Mouse (Mus musculus): ENCODE data around the gene Treml2.

The Treml2 gene

GRCm38 (mm10) chr17:48299203-48299602 is at the start of gene Treml2:
Treml2 (plus strand) TSS chr17:48299498.
- no peak for DNase-seq (ENCODE audit: low spot score)

DNA sequence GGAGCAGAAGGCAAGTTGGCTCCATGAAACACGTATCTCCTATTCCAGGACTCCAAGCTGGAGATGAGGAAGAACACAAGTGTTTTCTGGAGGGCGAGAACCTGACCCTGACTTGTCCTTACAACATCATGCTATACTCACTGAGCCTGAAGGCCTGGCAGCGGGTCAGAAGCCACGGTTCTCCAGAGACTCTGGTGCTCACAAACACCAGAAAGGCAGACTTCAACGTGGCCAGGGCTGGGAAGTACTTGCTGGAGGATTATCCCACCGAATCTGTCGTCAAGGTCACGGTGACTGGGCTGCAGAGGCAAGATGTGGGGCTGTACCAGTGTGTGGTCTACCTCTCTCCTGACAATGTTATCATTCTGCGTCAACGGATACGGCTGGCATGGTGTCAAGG is 49.8 kb upstream of the Treml2 start:
- no peak for DNase-seq (ENCODE audit: low spot score)

GRCm38 (mm10) chr17:48250631-48251030 is 48.7 kb upstream of the Treml2 start:
- no peak for DNase-seq (ENCODE audit: low spot score)

GRCm38 (mm10) chr17:48256575-48256974 is 42.7 kb upstream of the Treml2 start:
- no peak for DNase-seq (ENCODE audit: low spot score)

GRCm38 (mm10) chr17:48261868-48262267 is 37.4 kb upstream of the Treml2 start:
- DNase-seq (ENCODE audit: low spot score), result no peak

DNA sequence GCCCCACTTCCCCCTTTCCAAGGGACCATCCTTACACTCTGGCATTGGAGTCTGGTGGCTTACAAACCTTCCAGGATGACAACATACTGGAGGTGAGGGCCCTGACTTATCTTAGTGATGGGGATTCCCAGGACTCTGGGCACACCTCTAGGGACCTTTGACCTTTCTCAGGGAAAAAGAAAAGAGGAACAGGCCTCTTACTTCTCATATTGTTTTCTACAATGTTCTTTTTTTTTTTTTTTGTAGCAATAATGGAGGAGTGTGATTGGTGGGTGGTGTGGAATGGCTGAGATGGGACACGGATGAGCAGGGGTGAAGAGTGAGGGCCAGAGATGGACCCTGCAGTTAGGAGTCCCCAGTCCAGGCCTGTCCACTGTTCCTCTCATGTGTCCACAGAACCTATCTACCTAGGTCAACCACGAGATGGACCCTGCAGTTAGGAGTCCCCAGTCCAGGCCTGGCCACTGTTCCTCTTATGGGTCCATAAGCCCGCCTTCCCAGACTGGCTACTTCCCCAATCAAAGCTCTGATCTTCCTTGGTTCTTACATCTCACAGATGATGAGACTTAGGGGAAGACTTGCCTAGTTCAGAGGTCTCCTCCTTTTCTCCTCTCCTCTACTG is 35.4 kb upstream of the Treml2 start, which contains the start of gene Treml4:
Gene Treml4, plus strand, starts transcription at position 555 of the 622 bp plus-strand sequence.
- DNase-seq (ENCODE audit: low spot score), result no peak

DNA sequence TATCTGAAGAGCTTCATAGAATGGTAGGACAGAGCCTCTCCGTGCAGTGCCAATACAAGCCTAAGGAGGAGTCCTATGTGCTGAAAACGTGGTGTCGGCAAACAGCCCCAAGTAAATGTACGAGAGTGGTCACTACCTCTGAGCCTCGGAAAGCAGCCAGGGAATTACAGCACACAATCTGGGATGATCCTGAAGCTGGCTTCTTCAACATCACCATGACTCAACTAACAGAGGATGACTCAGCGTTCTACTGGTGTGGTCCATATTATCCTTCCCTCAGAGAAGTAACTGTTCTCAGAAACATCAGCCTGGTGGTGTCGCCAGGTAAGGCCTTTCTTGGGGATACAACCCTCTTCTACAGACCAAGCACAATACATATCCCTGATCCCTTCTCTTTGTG is 34.6 kb upstream of the Treml2 start:
- DNase-seq (ENCODE audit: low spot score), result no peak

- no peak for DNase-seq (ENCODE audit: low spot score)
These were observed 33.2 kb upstream of the Treml2 start for GRCm38 (mm10) chr17:48266138-48266537.

- no peak for DNase-seq (ENCODE audit: low spot score)
These were observed 32.5 kb upstream of the Treml2 start for GRCm38 (mm10) chr17:48266610-48267304.

- DNase-seq (ENCODE audit: low spot score), result no peak
These were observed 31.7 kb upstream of the Treml2 start for GRCm38 (mm10) chr17:48267591-48267990.

GRCm38 (mm10) chr17:48268276-48268675 is 31.0 kb upstream of the Treml2 start:
- no peak for DNase-seq (ENCODE audit: low spot score)

- DNase-seq (ENCODE audit: low spot score), result no peak
These were observed 29.5 kb upstream of the Treml2 start for GRCm38 (mm10) chr17:48269833-48270232.

- peak; percentile 62 for DNase-seq (ENCODE audit: low spot score)
These were observed 27.1 kb upstream of the Treml2 start for GRCm38 (mm10) chr17:48272158-48272557.

DNA sequence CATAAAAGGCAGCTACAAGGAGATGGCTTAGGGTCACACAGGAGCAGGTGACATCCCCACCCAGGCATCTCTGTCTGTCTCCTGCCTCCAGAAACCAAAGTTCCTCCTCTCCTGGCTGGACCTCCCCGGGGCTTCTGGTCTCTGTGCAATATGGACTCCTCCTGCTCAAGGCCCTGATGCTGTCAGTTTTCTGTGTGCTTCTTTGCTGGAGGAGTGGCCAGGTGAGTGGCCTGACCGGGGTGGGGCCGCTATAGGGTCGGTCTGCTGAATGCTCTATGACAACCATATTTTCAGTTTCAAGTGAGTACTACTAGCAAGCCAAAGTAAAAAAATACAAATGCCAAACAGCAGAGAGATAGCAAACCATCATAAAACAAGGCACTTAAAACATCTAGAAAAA is 26.7 kb upstream of the Treml2 start:
- DNase-seq (ENCODE audit: low spot score), result no peak

GRCm38 (mm10) chr17:48274098-48274497 is 25.2 kb upstream of the Treml2 start:
- DNase-seq (ENCODE audit: low spot score), result no peak

- DNase-seq (ENCODE audit: low spot score), result peak; percentile 72
These were observed 24.4 kb upstream of the Treml2 start for GRCm38 (mm10) chr17:48274885-48275284.

DNA sequence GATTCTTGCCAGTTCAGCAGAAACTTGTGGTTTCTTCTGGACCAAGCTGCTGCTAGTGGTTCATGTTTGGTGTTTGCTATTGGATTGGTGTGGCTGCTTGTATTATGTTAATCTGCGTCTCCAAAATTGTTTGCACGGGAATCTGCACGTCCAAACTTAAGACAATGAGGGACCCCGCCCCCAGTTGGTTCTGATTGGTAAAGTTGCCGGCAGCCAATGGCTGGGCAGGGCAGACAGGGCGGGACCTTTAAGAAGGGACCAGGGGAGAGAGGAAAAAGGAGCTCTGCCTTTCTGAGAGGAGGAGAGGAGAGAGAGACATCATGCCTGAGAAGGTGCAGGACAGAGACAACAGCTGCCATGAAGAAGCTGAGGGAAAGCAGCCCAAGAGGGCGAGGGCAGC is 23.6 kb upstream of the Treml2 start:
- DNase-seq (ENCODE audit: low spot score), result no peak

DNA sequence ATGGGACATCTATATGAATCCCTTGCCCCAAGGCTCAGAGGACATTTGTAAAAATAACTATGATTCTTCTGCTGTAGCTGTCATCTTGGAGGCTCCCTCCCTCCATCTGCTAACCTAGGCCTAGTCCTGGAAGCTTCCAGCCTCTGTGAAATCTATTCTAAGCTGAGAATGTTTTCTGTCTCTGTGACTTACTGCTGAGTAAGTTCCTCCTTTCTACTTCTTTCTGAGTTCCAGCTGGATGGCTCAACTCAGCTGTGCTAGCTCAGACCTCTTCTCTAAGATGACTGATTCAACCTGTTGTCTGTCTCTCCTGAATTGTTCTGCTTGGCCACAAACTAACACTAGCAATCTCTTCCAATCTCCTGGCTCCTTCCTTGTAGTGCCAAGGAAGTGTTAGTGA is 20.9 kb upstream of the Treml2 start:
- no peak for DNase-seq (ENCODE audit: low spot score)

DNA sequence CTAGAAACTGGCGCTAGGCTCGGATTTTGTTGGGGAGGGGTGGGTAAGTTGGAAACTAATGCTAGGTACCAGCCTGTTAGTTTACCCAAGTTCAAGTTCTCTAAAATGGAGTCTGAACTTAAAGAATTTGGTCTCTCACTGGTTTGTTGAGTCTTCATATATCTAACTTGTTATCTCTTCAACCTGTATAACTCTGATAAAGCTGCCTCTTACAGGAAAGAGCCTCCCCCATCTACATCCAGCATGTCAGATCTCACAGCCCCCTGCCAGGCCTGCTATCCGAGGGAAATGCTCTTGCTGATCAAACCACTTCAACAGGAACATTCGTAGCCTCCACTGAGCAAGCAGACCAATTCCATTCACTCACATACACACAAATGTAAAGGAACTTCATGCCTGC is 20.3 kb upstream of the Treml2 start:
- no peak for DNase-seq (ENCODE audit: low spot score)

DNA sequence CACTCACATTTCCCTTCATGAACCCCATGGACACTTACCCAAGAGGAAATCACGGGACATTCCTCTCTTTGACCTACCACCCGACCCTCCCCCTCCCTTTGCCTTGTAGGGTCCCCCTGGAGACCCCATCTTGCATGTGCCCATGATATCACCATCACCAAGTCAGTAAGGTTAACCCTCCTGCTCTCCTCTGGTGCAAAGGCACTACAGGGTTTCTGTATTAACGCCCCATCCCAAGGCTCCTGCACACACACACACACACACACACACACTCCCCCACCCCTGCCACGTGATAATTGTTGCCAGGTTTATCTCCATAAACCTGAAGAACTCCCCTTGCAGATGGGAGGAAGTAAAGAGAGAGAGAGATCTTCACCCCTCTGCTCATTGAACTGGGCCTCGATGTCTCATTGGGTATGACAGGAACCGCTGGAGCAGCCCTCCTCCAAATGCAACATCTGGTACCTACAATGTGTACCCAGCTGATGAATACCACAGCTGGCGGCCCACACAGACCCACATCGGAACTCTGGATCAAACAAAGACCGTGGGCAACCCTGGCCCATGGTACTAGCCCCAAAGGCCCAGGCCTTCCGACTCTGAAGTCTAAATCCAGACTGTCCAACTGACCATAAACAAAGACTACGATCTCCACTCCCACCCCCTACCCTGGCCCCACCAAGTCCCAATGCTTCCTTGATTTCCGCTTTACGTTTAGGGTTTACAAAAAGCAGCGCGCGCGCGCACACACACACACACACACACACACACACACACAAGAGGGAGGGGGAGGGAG is 18.2 kb upstream of the Treml2 start:
- no peak for DNase-seq (ENCODE audit: low spot score)

- DNase-seq (ENCODE audit: low spot score), result no peak
These were observed 17.6 kb upstream of the Treml2 start for GRCm38 (mm10) chr17:48281739-48282085.

GRCm38 (mm10) chr17:48286765-48287164 is 12.5 kb upstream of the Treml2 start:
- no peak for DNase-seq (ENCODE audit: low spot score)

GRCm38 (mm10) chr17:48287276-48287675 is 12.0 kb upstream of the Treml2 start:
- no peak for DNase-seq (ENCODE audit: low spot score)
